Mouse (Mus musculus): ENCODE results near the gene Chmp2b.

DNA sequence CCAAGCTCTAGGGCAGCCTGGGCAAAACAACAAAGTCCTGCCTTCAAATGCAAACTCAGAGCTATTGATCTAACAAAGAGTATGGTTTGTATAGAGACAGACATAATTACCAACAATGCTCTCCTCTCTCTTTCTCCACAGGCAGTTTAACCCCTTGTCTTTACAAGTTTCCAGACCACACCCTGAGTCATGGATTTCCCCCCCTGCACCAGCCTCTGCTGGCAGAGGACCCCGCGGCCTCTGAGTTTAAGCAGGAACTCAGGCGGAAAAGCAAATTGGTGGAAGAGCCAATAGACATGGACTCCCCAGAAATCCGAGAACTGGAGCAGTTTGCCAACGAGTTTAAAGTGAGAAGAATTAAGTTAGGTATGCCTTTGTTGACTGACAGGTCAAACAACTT, 32.9 kb downstream of the Chmp2b start:
- TF ChIP-seq POLR2A (IDR thresholded peaks at IDR 0.05; ENCODE audit: low read depth, low read length), result no peak
- no peak for TF ChIP-seq CTCF (conservative IDR thresholded peaks at IDR 0.05 in 1 of 2, IDR thresholded peaks at IDR 0.05 in 1 of 2; ENCODE audit: low read depth in 2 of 2, low read length in 2 of 2)
- no peak for TF ChIP-seq E2F4 (IDR thresholded peaks at IDR 0.05; ENCODE audit: insufficient replicate concordance, low read depth, low read length)
- TF ChIP-seq ELF1 (IDR thresholded peaks at IDR 0.05; ENCODE audit: low read depth, low read length), result no peak
- TF ChIP-seq KAT2A (IDR thresholded peaks at IDR 0.05; ENCODE audit: insufficient replicate concordance, low read length), result no peak
- TF ChIP-seq ETS1 (conservative IDR thresholded peaks at IDR 0.05; ENCODE audit: low read depth, low read length), result no peak
- no peak for TF ChIP-seq USF1 (IDR thresholded peaks at IDR 0.05; ENCODE audit: low read depth, low read length)
- no peak for TF ChIP-seq EP300 (IDR thresholded peaks at IDR 0.05; ENCODE audit: low read length)
- no peak for TF ChIP-seq MAX (IDR thresholded peaks at IDR 0.05; ENCODE audit: low read length)
- TF ChIP-seq UBTF (IDR thresholded peaks at IDR 0.05; ENCODE audit: low read depth, low read length), result no peak
